Mouse (Mus musculus) liver, adult 2 months (tissue): ENCODE results near the gene Suz12. TPM values are rescaled to one million over a fixed set of nuclear protein-coding genes. Genes with fewer than 3 reads are reported as not detected.

Source experiments
- DNase-seq: peaks from one replicate; pipeline ENCODE4 v3.0.0-alpha.2; 2011; ENCODE audit warnings: low read depth, low spot score; ENCODE audit errors: extremely low read depth
- H3K27ac ChIP-seq: fragments of 200-500 bp; replicated peaks from 2 replicates; pipeline ENCODE4 v1.5.1; 2012; ENCODE audit warnings: low read depth, mild to moderate bottlenecking, control low read depth, inconsistent platforms, low read length; ENCODE audit not compliant: insufficient read depth
- H3K27me3 ChIP-seq: fragments of 200-500 bp; 2 replicates; pipeline ENCODE4 v1.6.1; 2012; ENCODE audit warnings: mild to moderate bottlenecking, moderate library complexity, low read length, inconsistent platforms; ENCODE audit not compliant: control insufficient read depth, insufficient read depth
- H3K36me3 ChIP-seq: fragments of 200-500 bp; 2 replicates; pipeline ENCODE4 v1.6.1; 2012; ENCODE audit warnings: low read length, inconsistent platforms; ENCODE audit not compliant: control insufficient read depth, insufficient read depth
- H3K4me1 ChIP-seq: fragments of 200-500 bp; 2 replicates; pipeline ENCODE4 v1.6.1; 2011; ENCODE audit warnings: low read length; ENCODE audit not compliant: control insufficient read depth, insufficient read depth
- H3K4me3 ChIP-seq: fragments of 200-500 bp; 2 replicates; pipeline ENCODE4 v1.5.1; 2011; ENCODE audit warnings: low read depth, mild to moderate bottlenecking, control low read depth, low read length, moderate library complexity; ENCODE audit not compliant: insufficient read depth
- H3K79me2 ChIP-seq: fragments of 200-500 bp; 2 replicates; pipeline ENCODE4 v1.6.1; 2012; ENCODE audit warnings: inconsistent platforms, mild to moderate bottlenecking, low read length, moderate library complexity; ENCODE audit not compliant: control insufficient read depth, insufficient read depth
- H3K9ac ChIP-seq: fragments of 200-500 bp; 2 replicates; pipeline ENCODE4 v1.6.1; 2012; ENCODE audit warnings: low read depth, mild to moderate bottlenecking, control low read depth, inconsistent platforms, low read length
- CTCF ChIP-seq: fragments of 200-500 bp; IDR thresholded peaks from 2 replicates; pipeline ENCODE4 v1.5.1; 2011; ENCODE audit warnings: low read depth, low read length, control low read depth
- POLR2A ChIP-seq: fragments of 200-500 bp; IDR thresholded peaks from 2 replicates; pipeline ENCODE4 v1.6.1; 2011; ENCODE audit warnings: low read length, control low read depth; ENCODE audit not compliant: insufficient read depth; ENCODE audit errors: extremely low read depth
- WGBS: fragments of 180-500 bp; shearing (Covaris S2); methylation state at CpG from one replicate; pipeline ENCODE4 v1.1.7; 2018; 5-methylcytosine and 5-hydroxymethylcytosine counted together
- polyA plus RNA-seq: library from polyadenylated mRNA; depleted of rRNA; stranded (reverse); fragments of >200 nt; gene quantifications from 2 replicates; pipeline ENCODE4 v1.2.3, GENCODE M21; 2012; rRNA removed
- total RNA-seq: library from RNA; depleted of rRNA; stranded (reverse); fragments of >200 nt; gene quantifications from 2 replicates; pipeline ENCODE4 v1.2.3, GENCODE M21; 2014; rRNA removed

The Suz12 gene
- 14.5 and 17.1 TPM in 2 replicates for total RNA-seq
- 2.5 and 2.7 TPM in 2 replicates for polyA plus RNA-seq

- Histone ChIP-seq H3K27me3 (no peaks in the 10 kb centered on the region), H3K79me2 (peaks cover 8% of the 10 kb centered on the region; the same call in 1 of the 2 replicates), H3K27ac (peak within 1 kb of the TSS; percentile 86), H3K4me3 (peak within 1 kb of the TSS; percentile 94), H3K4me1 (no peaks in the 10 kb centered on the region; the same call in 1 of the 2 replicates), H3K36me3 (peaks cover 4% of the 10 kb centered on the region), H3K9ac (peak within 1 kb of the TSS; percentile 93)
- TF ChIP-seq CTCF (no peak), POLR2A (peak; percentile 33; the same call in 1 of the 2 replicates)
- under 1% methylated on average over 66 of the region's 74 CpGs for WGBS
- peak; percentile 71 for DNase-seq
Observed at GRCm38 (mm10) chr11:79992592-79993355, at the start of gene Suz12. Gene Suz12 (plus strand): TSS chr11:79993106.

GRCm38 (mm10) chr11:79943136-79943535, 49.8 kb upstream of the Suz12 start:
- H3K27ac ChIP-seq, result no peak overlapping the region
- 96% methylated on average over 8 of the region's 8 CpGs for WGBS

GRCm38 (mm10) chr11:79943601-79944000, 49.3 kb upstream of the Suz12 start:
- no peak overlapping the region for H3K4me3 ChIP-seq
- H3K27ac ChIP-seq, result no peak overlapping the region
- DNase-seq, result no peak
- H3K27me3 ChIP-seq, result no peaks in the 10 kb centered on the region
- 89% methylated on average over 7 of the region's 7 CpGs for WGBS
- H3K36me3 ChIP-seq, result peaks cover 58% of the 10 kb centered on the region
- H3K79me2 ChIP-seq, result no peaks in the 10 kb centered on the region
- TF ChIP-seq POLR2A, result no peak
- no peak for TF ChIP-seq CTCF
- no peaks in the 10 kb centered on the region for H3K4me1 ChIP-seq
- no peak overlapping the region for H3K9ac ChIP-seq

More at GRCm38 (mm10) chr11:79943136-79943535, 49.8 kb upstream of the Suz12 start:
- no peak for TF ChIP-seq POLR2A
- TF ChIP-seq CTCF, result no peak
- H3K27me3 ChIP-seq, result no peaks in the 10 kb centered on the region
- no peaks in the 10 kb centered on the region for H3K79me2 ChIP-seq
- H3K36me3 ChIP-seq, result peaks cover 58% of the 10 kb centered on the region
- no peak for DNase-seq
- H3K4me3 ChIP-seq, result no peak overlapping the region
- no peaks in the 10 kb centered on the region for H3K4me1 ChIP-seq
- H3K9ac ChIP-seq, result no peak overlapping the region

- no peak for DNase-seq
- no peak overlapping the region for H3K27ac ChIP-seq
- H3K79me2 ChIP-seq, result no peaks in the 10 kb centered on the region
- H3K36me3 ChIP-seq, result peaks cover 64% of the 10 kb centered on the region
- TF ChIP-seq CTCF (no peak), POLR2A (no peak)
- H3K4me1 ChIP-seq, result no peaks in the 10 kb centered on the region
- 98% methylated on average over 3 of the region's 3 CpGs for WGBS
- no peak overlapping the region for H3K9ac ChIP-seq
- no peak overlapping the region for H3K4me3 ChIP-seq
- no peaks in the 10 kb centered on the region for H3K27me3 ChIP-seq
Observed at GRCm38 (mm10) chr11:79947265-79947664, 45.6 kb upstream of the Suz12 start.

- DNase-seq, result no peak
- Histone ChIP-seq H3K4me1 (peaks cover 3% of the 10 kb centered on the region; the same call in 1 of the 2 replicates), H3K27me3 (no peaks in the 10 kb centered on the region), H3K4me3 (peak overlapping the region; percentile 71), H3K27ac (peak overlapping the region; percentile 14), H3K79me2 (no peaks in the 10 kb centered on the region; the same call in 1 of the 2 replicates), H3K36me3 (peaks cover 18% of the 10 kb centered on the region), H3K9ac (peak overlapping the region; percentile 64)
- WGBS, result 7% methylated on average over 27 of the region's 27 CpGs
- TF ChIP-seq POLR2A (no peak), CTCF (no peak)
Observed at GRCm38 (mm10) chr11:79961346-79962124, 31.4 kb upstream of the Suz12 start.
